Comparison of ENCODE assay signal across 8 mouse cellular contexts in the genomic region with DNA sequence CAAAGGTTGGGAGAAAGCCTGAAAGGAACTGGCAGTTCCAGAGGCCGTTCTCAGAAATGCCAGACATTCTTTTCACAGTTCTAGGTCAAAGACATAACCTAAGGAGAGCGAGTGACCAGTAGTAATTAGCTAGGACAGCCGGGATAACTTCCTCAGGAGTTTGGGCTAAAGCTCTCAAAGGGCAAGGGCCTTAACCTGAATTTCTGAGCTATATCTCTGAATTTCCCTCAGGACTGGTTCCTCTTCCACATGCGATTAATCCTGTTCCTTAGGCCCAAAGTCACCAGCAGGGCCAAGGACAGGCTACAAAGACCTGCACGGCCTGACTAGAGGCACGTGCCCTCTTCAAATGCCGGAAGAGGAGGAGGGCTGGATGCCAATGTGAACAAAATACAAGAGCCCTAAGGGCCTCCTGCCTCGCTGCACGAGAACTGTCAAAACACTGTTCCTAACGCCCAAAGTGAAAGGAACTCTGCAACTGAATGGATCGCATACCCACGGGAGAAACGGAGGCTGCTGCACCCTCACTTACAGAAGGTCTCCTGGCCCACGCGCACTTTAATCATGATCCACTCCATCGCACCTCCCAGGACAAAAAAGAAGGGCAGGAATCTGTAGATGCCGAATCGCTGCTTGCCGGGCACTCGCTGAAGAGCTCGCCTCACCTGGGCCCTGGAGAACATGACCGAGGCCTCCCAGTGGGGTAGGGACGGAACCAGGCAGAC. TPM values are rescaled to one million over a fixed set of nuclear protein-coding genes. Genes with fewer than 3 reads are reported as not detected.
DNase-seq lines count a peak whose midpoint lies in the region; ATAC-seq and TF ChIP-seq lines count a peak whose summit lies in the region.

No protein-coding gene starts in this region.

- peak overlapping the region; percentile 72 for H3K9ac ChIP-seq in intestine, postnatal 0 days (ENCODE audit: low read depth, low read length)
- H3K9ac ChIP-seq in neural tube, embryonic 13.5 days = peak overlapping the region; percentile 86

- ATAC-seq in granulocyte monocyte progenitor cell, adult 5-6 weeks (replicated peaks; ENCODE audit: poor library complexity, severe bottlenecking) = peak; percentile 29
- ATAC-seq in intestine, postnatal 0 days = peak; percentile 31; the same call in 1 of the 2 replicates
- ATAC-seq in neural tube, embryonic 13.5 days (ENCODE audit: low read depth) = peak; percentile 16

- peak overlapping the region; percentile 82 for H3K27ac ChIP-seq in spleen, adult 2 months (ENCODE audit: insufficient read depth, low read length)
- H3K27ac ChIP-seq in intestine, postnatal 0 days (ENCODE audit: low read depth, low read length) = peak overlapping the region; percentile 84
- peak overlapping the region; percentile 84 for H3K27ac ChIP-seq in neural tube, embryonic 13.5 days (replicated peaks)

- TF ChIP-seq CTCF in spleen, adult 2 months (IDR thresholded peaks at IDR 0.05; ENCODE audit: extremely low read depth, insufficient read depth, insufficient read length, insufficient replicate concordance) = no peak; the same call in 1 of the 2 replicates
- no peak for TF ChIP-seq CTCF in intestine, postnatal 0 days (IDR thresholded peaks at IDR 0.05; ENCODE audit: low read depth)

- peaks cover 2% of the 10 kb centered on the region for H3K36me3 ChIP-seq in spleen, adult 2 months (ENCODE audit: control insufficient read depth, insufficient read depth, low read length)
- peaks cover 4% of the 10 kb centered on the region; the same call in 1 of the 2 replicates for H3K36me3 ChIP-seq in intestine, postnatal 0 days (ENCODE audit: control insufficient read depth, insufficient read depth)
- peaks cover 6% of the 10 kb centered on the region for H3K36me3 ChIP-seq in neural tube, embryonic 13.5 days

- 0 out of 2 replicates have a peak, but pooled peaks cover 1% of the 10 kb centered on the region for H3K27me3 ChIP-seq in spleen, adult 2 months (ENCODE audit: control insufficient read depth, insufficient read depth, low read length)
- no peaks in the 10 kb centered on the region for H3K27me3 ChIP-seq in intestine, postnatal 0 days (replicated peaks; ENCODE audit: control insufficient read depth, insufficient read depth, low read length)
- H3K27me3 ChIP-seq in neural tube, embryonic 13.5 days = no peaks in the 10 kb centered on the region

- H3K4me3 ChIP-seq in spleen, adult 2 months (ENCODE audit: extremely low read depth, insufficient read depth, insufficient read length) = peak overlapping the region; percentile 82
- peak overlapping the region; percentile 72 for H3K4me3 ChIP-seq in intestine, postnatal 0 days (ENCODE audit: low read depth, low read length)
- peak overlapping the region; percentile 82 for H3K4me3 ChIP-seq in neural tube, embryonic 13.5 days

- no peaks in the 10 kb centered on the region for H3K9me3 ChIP-seq in intestine, postnatal 0 days (ENCODE audit: control insufficient read depth)
- no peaks in the 10 kb centered on the region for H3K9me3 ChIP-seq in neural tube, embryonic 13.5 days

- peak overlapping the region; percentile 89 for H3K4me2 ChIP-seq in intestine, postnatal 0 days (replicated peaks; ENCODE audit: low read depth)
- H3K4me2 ChIP-seq in neural tube, embryonic 13.5 days = peak overlapping the region; percentile 95

- 1% methylated on average over 23 of the region's 23 CpGs for WGBS in spleen, adult 2 months
- WGBS in intestine, postnatal 0 days = 2% methylated on average over 23 of the region's 23 CpGs
- WGBS in neural tube, embryonic 13.5 days = 3% methylated on average over 23 of the region's 23 CpGs

- TF ChIP-seq POLR2A in spleen, adult 2 months (IDR thresholded peaks at IDR 0.05; ENCODE audit: low read depth, low read length) = no peak

- peaks cover 16% of the 10 kb centered on the region for H3K4me1 ChIP-seq in spleen, adult 2 months (ENCODE audit: control insufficient read depth, insufficient read depth, insufficient read length)
- H3K4me1 ChIP-seq in intestine, postnatal 0 days (replicated peaks; ENCODE audit: control insufficient read depth, insufficient read depth, low read length) = peaks cover 11% of the 10 kb centered on the region
- peaks cover 61% of the 10 kb centered on the region for H3K4me1 ChIP-seq in neural tube, embryonic 13.5 days (replicated peaks)

- DNase-seq in spleen, adult 2 months (ENCODE audit: low read depth in 1 of 2, low spot score in 2 of 2) = peak; percentile 36 to 37
- DNase-seq in spleen, adult 18-20 months = no peak
- peak; percentile 64 for DNase-seq in brain, adult 2 months (ENCODE audit: low read depth, low spot score)
- peak; percentile 87 to 88 for DNase-seq in lung, adult 18-20 months
- no peak for DNase-seq in layer of hippocampus, adult 18-20 months (ENCODE audit: low spot score in 2 of 2)

RNA-seq across cellular contexts. Expression of gene Smim4, which starts 0.5 kb away (rescaled TPM):
- polyA plus RNA-seq in spleen, adult 2 months (2012; rRNA removed) = 33.3 and 44.2 TPM in 2 replicates
- total RNA-seq in granulocyte monocyte progenitor cell, adult 5-6 weeks (2014; fragmentation: Nextera tagmentation) = 183 and 200 TPM in 2 replicates
- 85.5 and 91.3 TPM in 2 replicates for total RNA-seq in granulocyte monocyte progenitor cell, adult 5-6 weeks (2017)
- 127 and 132 TPM in 2 replicates for polyA plus RNA-seq in intestine, postnatal 0 days (2015; fragmentation: Nextera tagmentation; extraction: Ambion mirVana)
- 66.5 and 89.9 TPM in 2 replicates for polyA plus RNA-seq in neural tube, embryonic 13.5 days (2015; fragmentation: Nextera tagmentation; extraction: Ambion mirVana)
- total RNA-seq in layer of hippocampus, adult 18-20 months (2021) = 10 to 100 TPM; 26.9 to 30.3 TPM

RNA-seq across cellular contexts. Expression of gene Nt5dc2, which starts 2.6 kb away (rescaled TPM):
- 30.3 and 46.4 TPM in 2 replicates for polyA plus RNA-seq in spleen, adult 2 months (2012; rRNA removed)
- 107 and 116 TPM in 2 replicates for total RNA-seq in granulocyte monocyte progenitor cell, adult 5-6 weeks (2014; fragmentation: Nextera tagmentation)
- total RNA-seq in granulocyte monocyte progenitor cell, adult 5-6 weeks (2017) = 172 and 213 TPM in 2 replicates
- 31.2 and 34.9 TPM in 2 replicates for polyA plus RNA-seq in intestine, postnatal 0 days (2015; fragmentation: Nextera tagmentation; extraction: Ambion mirVana)
- polyA plus RNA-seq in neural tube, embryonic 13.5 days (2015; fragmentation: Nextera tagmentation; extraction: Ambion mirVana) = 276 and 293 TPM in 2 replicates
- total RNA-seq in layer of hippocampus, adult 18-20 months (2021) = 10 to 100 TPM; 11.0 to 11.5 TPM

RNA-seq across cellular contexts. Expression of gene Stab1, which starts 40.2 kb away (rescaled TPM):
- 42.1 and 44.3 TPM in 2 replicates for polyA plus RNA-seq in spleen, adult 2 months (2012; rRNA removed)
- total RNA-seq in granulocyte monocyte progenitor cell, adult 5-6 weeks (2014; fragmentation: Nextera tagmentation) = not detected in 2 replicates
- total RNA-seq in granulocyte monocyte progenitor cell, adult 5-6 weeks (2017) = 3.0 TPM in 1 of 2 replicates, not detected in the other
- 20.6 and 23.1 TPM in 2 replicates for polyA plus RNA-seq in intestine, postnatal 0 days (2015; fragmentation: Nextera tagmentation; extraction: Ambion mirVana)
- 18.0 and 26.0 TPM in 2 replicates for polyA plus RNA-seq in neural tube, embryonic 13.5 days (2015; fragmentation: Nextera tagmentation; extraction: Ambion mirVana)
- total RNA-seq in layer of hippocampus, adult 18-20 months (2021) = 10 to 100 TPM; 15.6 to 16.2 TPM

Comparison
In these comparisons a context has a peak if more than half of its experiments do, and no peak if none do; other contexts are left out.
1. DNase-seq: peak in spleen, adult 2 months (2 of 2), brain, adult 2 months (single experiment) and lung, adult 18-20 months (2 of 2); none in spleen, adult 18-20 months (0 of 2) and layer of hippocampus, adult 18-20 months (0 of 2).
2. Peak in every context shown above with its lines, with median percentiles within 50 percentile points of each other: H3K27ac ChIP-seq, H3K4me3 ChIP-seq and ATAC-seq.